Mouse (Mus musculus) spleen, adult 18-20 months (tissue): ENCODE data around the gene Lrrc39.

Experiments used
- DNase-seq, 2 experiments: peaks; one replicate each; pipeline ENCODE4 v3.0.0; 2022; ENCODE audit warnings: mixed read lengths in 2 of 2

The Lrrc39 gene

DNA sequence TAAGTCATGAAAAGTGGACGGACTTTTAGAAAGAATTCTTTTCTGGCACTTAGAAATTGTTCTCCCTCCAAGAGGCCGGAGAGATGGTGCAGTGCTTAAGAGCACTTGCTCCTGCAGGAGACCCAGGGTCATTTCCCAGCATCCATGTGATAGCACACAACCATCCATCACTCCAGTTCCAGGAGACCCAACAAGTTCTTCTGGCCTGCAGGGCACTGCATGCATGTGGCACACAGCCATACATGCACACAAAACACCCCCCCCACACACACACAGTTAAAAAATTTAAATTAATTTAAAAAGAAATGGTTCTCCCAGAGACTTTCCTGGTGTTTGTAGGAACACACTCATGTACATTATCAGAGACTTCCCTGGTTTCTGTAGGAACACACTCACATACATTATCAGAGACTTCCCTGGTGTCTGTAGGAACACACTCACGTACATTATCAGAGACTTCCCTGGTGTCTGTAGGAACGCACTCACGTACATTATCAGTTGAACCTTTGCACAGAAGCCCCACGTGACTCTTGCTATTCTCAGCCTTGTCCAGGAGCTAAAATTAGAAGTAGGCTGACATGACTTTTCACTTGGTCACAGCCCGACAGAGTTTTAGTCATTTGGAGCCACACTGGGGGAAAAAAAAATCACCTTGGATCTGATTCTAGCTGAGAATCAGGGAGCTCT is at the start of gene Lrrc39:
Lrrc39 (plus strand) TSS at position 566 of the 687 bp plus-strand sequence.
- no peak for DNase-seq

DNA sequence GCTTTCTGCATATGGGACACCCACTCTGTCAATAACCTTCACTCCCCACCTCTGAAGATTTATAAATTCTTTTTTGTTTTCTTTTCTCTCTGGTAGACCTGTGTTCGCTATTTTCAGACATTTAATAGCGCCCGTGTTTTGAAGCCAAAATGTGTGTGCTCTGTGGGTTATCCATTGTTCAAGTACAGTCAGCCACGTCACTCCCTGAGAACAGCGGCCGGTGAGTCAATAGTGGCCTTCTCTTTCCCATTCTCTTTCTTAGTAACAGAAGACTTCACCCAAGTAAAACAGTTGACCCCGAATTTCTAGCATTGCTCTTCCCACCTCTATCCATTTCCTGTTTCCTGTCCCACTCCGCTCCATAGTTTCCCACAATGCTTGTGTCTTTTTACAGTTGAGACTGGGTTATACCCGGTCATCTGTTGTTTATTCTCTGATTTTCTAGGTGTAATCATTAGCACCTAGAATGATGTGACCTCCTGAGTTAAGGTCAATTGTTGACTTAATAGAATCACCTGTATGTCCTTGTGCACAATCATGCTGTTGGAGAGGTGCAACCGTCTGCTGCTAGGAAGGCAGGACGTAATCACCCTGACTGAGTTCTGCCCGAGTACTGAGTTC is 42.5 kb upstream of the Lrrc39 start:
- no peak for DNase-seq

GRCm38 (mm10) chr3:116529741-116530140 is 33.0 kb upstream of the Lrrc39 start:
- DNase-seq: no peak

DNA sequence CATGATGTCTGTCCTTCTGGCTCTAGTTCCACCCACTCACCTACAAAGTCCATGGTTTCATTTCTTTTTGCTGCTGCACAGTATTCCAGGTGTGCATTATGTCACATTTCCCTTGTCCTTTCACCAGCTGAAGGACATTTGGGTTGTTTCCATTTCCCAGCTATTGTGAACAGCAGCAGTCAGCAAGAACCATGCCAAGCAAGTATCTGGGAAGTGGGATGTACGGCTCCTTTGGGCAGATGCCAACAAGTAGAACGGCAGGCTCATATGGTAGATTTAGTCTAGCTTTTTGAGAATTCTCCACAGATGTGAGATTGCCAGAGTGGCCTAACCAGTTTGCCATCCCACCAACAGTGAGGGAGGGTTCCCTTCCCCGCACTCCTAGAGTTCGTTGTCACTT is 31.9 kb upstream of the Lrrc39 start:
- DNase-seq: no peak

DNA sequence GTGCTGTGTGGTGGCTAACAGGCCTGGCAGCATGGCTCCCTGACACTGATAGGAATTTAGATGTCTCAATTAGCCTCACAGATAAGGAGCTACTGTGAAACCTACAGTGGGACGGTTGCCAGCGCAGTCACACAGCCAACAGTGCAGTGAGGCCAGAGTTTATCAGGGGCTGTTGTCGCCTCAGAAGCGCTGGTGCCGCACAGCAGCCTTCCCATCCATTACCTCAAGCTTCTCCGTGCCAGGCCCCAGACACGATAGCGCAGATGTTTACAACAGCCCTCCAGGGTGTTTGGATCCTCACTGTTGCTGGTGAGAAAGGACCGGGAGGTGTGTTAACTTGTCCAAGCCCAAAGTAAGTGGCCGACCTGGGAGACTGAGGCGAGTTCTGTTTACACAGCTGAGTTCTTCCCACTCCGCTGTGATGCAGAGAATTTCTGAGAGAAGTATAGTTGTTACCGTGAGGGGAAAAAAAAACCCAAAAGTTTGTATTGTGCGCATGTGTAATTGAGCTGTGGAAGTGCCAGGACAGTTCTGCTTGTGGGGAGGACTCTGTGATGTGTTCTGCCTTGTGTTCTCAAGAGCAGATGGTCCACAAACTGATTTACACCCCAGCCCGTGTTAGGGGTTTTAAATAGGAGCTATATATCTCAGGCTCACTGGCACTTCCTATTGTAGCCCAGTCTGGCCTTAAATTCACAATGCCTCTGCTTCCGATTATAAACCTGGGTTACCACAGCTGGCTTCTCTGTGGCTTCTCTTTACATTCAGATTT is 26.2 kb upstream of the Lrrc39 start:
- DNase-seq: no peak

DNA sequence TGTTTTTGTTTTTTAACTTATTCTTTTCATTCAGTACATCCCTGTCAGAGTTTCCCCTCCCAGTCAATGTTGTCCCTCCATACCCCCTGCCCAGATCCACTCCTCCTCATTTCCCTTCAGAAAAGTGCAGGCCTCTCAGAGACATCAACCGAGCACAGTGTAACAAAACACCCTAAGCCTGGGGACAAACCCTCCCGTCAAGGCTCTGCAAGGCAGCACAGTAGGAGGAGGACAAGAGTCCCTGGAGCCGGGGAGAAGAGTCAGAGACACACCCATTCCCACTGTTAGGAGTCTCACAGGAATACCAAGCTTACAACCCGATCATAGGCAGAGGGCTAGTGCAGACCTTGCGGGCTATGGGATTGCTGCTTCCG is 25.6 kb upstream of the Lrrc39 start:
- no peak for DNase-seq

DNA sequence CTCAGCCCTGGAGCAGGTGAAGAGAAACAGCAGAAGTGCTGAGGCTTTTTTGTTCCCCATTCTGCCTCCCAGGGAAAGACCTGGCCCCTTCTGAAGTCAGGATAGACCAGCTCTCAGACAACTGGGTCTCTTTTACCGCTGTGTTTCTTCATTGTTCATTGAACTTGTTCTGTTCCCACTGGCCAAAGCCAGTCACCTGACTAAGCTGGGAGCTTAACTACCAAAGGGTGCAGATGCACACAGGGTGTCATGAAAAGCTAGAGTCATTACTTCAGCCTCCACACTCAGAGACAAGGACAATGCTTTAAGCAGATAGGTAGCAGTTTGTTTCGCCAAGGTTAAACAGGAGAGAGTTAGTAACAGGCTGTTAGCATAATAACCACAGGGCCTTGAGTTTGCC is 20.7 kb upstream of the Lrrc39 start:
- no peak for DNase-seq

DNA sequence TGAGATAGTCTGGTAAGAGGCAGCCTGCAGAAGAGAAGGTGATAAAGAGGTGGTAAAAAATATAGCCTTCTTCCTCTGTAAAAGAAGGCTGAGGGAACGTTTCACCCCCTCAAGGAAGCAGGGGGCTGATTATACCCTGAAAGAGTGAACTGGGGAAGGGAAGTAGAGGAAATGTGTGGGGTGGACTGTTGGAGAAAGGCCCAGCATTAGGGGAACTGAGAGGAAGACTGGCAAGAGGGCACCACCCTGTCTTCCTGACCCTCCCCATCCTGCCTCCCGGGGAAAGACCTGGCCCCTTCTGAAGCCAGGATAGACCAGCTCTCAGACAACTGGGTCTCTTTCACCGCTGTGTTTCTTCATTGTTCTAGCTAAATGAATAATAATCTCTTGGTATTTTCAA is 20.2 kb upstream of the Lrrc39 start:
- DNase-seq: no peak

DNA sequence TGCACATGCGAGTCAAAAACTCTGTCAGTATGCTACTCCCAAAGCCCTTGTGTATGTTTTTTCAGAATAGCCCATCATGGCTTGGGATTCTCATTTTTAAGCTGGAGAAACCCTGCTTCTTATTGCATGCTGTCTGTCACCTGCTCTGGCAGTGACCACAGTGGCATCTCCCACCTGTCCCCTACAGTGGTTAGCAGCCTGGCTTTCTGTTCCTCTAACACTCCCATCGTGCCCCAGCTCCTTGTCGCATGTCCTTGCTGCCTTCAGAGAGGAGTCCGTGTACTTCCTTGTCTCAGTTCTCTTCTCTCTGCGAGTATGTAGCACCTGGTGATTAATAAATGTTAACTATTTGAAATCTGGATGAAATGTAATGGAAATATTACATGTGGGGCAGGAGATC is 15.3 kb upstream of the Lrrc39 start:
- no peak for DNase-seq

DNA sequence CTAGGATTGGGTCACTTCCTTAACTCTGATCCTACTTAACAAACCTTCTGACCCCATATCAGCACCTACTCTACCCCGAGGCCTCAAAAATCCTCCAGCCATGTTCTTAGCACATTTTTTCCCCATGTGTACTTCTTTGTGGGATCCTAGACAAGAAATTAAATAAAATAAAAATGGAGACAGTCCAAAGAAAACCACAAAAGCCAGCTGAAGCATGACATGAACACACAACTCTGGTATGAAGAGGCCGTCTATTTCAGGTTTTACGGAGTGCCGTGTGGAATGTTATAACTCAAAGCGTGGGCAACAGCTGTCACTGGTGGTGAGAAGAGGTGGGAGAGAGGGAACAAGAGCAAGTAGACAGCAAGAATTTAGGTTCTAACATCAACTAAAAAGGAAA is 11.4 kb upstream of the Lrrc39 start:
- DNase-seq: no peak

GRCm38 (mm10) chr3:116561315-116561714 is 1.5 kb upstream of the Lrrc39 start:
- peak in 1 of 2 experiments; percentile 13 for DNase-seq

DNA sequence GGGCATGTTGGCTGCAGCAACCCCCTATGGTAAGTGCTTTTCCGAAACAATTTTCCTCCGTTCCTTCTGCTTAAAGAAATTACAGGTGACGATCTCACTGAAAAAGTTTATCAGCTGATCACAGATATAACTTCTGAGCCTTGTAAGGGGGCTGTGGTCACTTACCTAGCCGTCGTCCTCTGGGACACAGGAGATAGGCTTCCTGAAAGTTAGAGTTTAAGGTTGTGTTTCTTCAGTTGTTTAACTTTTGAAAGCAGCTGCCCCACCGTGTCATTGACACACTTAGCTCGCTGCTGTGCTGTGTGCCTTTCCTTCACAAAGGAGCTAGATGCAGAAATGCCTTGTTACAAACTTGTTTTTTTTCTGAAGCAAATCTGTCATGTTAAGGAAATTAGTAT is 321 bp downstream of the Lrrc39 start:
- no peak for DNase-seq

GRCm38 (mm10) chr3:116570628-116571027 is 7.9 kb downstream of the Lrrc39 start:
- no peak for DNase-seq

DNA sequence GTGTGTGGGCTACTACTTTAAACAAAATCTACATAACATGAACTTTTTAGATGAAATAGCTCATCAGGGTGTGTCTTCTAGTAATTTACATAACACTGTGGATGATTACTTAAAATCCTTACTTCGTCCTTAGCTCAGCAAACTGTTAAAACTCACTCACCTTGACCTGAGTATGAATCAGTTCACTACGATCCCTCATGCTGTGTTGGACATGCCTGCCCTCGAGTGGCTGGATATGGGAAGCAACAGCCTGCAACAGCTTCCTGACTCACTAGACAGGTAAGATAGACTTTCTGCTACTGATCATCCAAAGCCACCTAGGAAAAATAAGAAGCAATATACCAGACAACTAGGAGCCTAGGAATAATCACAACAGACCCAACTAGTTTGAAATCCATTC is 14.5 kb downstream of the Lrrc39 start:
- DNase-seq: no peak

GRCm38 (mm10) chr3:116582201-116582600 is 19.4 kb downstream of the Lrrc39 start:
- DNase-seq: no peak

GRCm38 (mm10) chr3:116594076-116594727 is 31.4 kb downstream of the Lrrc39 start:
- no peak for DNase-seq

GRCm38 (mm10) chr3:116594728-116595602 is 32.2 kb downstream of the Lrrc39 start, which contains the start of gene Sass6:
TSS of gene Sass6 (plus strand) at chr3:116594982.
- peak; percentile 90 to 98 for DNase-seq

- DNase-seq: no peak
These were observed 32.8 kb downstream of the Lrrc39 start for GRCm38 (mm10) chr3:116595603-116595991.

DNA sequence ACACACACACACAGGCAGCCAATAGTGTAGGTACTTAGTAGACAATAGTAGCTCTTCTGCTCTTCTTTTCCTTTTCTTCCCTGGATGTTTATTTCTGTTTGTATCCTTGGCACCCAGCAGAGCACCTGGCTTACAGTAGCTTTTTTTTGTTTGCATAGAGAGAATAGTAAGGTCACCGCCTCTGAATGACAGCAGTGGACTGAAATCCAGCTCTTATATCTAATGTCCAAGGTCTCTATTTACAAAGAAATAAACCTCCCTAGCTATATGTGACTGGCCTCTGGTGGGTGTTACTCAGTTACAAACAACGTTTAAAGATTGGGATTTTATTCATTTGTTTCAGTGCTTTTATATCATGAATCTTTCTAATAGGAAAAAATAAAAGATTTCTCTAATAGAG is 36.9 kb downstream of the Lrrc39 start:
- DNase-seq: no peak

GRCm38 (mm10) chr3:116601005-116601404 is 38.2 kb downstream of the Lrrc39 start:
- no peak for DNase-seq

DNA sequence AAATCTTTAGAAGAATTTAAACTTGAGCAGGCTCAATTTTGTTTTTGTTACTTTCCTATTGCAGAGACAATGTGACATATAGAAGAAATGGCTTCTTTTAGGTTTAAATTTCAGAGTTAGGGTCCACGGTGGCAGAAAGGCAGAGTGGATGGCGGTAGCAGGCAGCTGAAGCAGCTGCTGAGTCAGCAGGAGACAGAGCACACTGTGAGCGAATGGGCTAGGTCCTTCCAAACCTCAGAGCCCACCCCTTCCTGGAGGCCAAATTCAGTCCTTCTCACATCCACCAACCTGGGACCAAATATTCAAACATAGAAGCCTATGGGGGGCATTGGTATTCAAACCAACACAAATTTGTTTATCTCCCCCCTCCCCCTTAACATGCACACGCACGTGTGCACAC is 39.0 kb downstream of the Lrrc39 start:
- DNase-seq: no peak

GRCm38 (mm10) chr3:116604570-116604969 is 41.8 kb downstream of the Lrrc39 start:
- DNase-seq: no peak
